Mouse (Mus musculus): ENCODE measurements around the gene Abr. TPM values are rescaled to one million over a fixed set of nuclear protein-coding genes. Genes with fewer than 3 reads are reported as not detected.

The Abr gene
- 98.2 and 98.3 TPM in 2 replicates for polyA plus RNA-seq (2015; fragmentation: Nextera tagmentation; extraction: Ambion mirVana)

DNA sequence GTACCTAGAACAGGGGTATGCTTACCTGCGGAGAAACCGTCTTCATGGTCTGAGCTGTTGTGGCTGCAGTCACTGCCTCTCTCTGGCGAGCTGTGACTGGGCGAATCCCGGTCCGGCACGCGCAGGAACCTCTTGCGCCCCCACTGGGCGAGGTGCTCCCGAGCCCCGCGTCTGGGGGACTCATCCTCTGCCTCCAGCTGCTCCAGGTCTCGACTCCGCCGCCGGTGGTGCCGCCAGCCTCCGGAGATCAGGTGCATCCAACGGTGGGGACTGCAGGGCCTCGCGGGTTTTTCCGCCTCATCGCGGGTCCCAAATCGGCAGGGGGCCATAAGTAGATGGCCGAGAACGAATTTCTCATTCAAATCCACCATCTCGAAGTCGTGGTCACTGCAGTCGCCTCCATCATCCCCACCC lies at the start of gene Abr:
Gene Abr (minus strand): TSS at position 163 of the 414 bp plus-strand sequence.
- no peak for ATAC-seq (ENCODE audit: low FRiP score)
- H3K9me3 ChIP-seq, result no peaks in the 10 kb centered on the region
- H3K4me1 ChIP-seq (replicated peaks), result peaks cover 37% of the 10 kb centered on the region
- no peak within 1 kb of the TSS for H3K27ac ChIP-seq
- peak within 1 kb of the TSS; percentile 77 for H3K9ac ChIP-seq
- peak within 1 kb of the TSS; percentile 63 for H3K4me3 ChIP-seq
- peaks cover 40% of the 10 kb centered on the region for H3K27me3 ChIP-seq
- under 1% methylated on average over 31 of the region's 31 CpGs for WGBS
- peak within 1 kb of the TSS; percentile 100 for H3K4me2 ChIP-seq
- no peaks in the 10 kb centered on the region for H3K36me3 ChIP-seq

DNA sequence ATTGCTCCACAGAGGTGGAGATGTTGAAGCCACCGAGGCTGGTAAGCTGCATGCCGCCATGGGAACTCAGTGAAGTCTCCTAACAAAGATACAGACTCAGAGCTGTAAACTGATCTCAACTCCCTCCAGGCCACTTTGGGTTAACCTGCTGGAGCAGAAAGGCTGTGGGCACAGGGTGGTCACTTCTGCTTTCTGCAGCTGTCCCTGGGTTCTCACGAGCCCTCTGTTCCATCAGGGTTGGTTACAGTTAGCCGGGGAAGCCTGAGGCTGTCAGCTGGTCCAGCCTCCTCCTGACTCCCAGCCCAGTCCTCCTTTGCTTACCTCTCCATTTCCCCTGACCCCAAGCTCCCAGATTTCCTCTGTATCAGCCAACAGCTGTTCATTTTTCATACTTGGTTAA lies 45.7 kb upstream of the Abr start:
- Histone ChIP-seq H3K4me2 (no peak overlapping the region), H3K4me1 (replicated peaks) (peaks cover 19% of the 10 kb centered on the region), H3K9me3 (no peaks in the 10 kb centered on the region), H3K36me3 (no peaks in the 10 kb centered on the region), H3K9ac (no peak overlapping the region), H3K4me3 (no peak overlapping the region), H3K27me3 (peaks cover 95% of the 10 kb centered on the region), H3K27ac (no peak overlapping the region)
- 28% methylated on average over 4 of the region's 4 CpGs for WGBS
- no peak for ATAC-seq (ENCODE audit: low FRiP score)

DNA sequence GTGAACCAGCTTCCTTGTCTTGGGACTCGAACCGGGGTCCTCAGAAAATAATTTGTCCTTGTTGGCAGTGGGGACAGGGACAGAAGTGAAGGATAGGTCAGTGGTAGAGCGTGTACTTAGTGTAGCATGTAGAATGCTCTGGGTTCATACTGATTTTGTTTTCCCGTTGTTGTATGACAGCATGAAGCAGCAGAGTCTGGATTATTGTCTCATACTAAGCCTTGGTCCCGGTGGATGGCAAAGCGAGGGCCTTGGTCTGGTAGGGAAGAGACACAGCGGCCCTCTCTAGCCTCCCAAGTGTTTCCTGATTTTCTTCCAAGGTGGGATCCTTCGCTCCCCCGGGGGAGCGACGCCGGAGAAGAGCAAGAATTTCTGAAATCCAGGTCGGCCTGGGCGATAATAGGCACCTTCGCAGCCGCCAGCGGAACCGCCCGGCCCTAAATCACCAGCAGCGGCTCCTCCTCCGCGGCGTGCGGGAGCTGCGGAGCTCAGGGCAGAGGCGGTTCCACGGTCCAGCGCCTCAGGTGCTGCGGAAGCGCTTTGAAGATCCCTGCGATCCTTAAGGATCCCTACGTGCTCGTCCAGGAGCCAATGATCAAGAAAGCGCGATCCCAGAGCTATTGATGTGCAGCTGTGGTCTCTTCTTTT lies 44.0 kb upstream of the Abr start:
- H3K4me1 ChIP-seq (replicated peaks), result peaks cover 11% of the 10 kb centered on the region
- H3K9ac ChIP-seq, result peak overlapping the region; percentile 71
- peak overlapping the region; percentile 71 for H3K4me2 ChIP-seq
- peaks cover 78% of the 10 kb centered on the region for H3K27me3 ChIP-seq
- no peaks in the 10 kb centered on the region for H3K36me3 ChIP-seq
- H3K27ac ChIP-seq, result no peak overlapping the region
- WGBS, result 8% methylated on average over 35 of the region's 35 CpGs
- peak overlapping the region; percentile 40 for H3K4me3 ChIP-seq
- ATAC-seq (ENCODE audit: low FRiP score), result no peak
- no peaks in the 10 kb centered on the region for H3K9me3 ChIP-seq

GRCm38 (mm10) chr11:76661790-76662468 lies 39.8 kb upstream of the Abr start:
- H3K9me3 ChIP-seq, result no peaks in the 10 kb centered on the region
- no peak for ATAC-seq (ENCODE audit: low FRiP score)
- WGBS, result 85% methylated on average over 7 of the region's 7 CpGs

DNA sequence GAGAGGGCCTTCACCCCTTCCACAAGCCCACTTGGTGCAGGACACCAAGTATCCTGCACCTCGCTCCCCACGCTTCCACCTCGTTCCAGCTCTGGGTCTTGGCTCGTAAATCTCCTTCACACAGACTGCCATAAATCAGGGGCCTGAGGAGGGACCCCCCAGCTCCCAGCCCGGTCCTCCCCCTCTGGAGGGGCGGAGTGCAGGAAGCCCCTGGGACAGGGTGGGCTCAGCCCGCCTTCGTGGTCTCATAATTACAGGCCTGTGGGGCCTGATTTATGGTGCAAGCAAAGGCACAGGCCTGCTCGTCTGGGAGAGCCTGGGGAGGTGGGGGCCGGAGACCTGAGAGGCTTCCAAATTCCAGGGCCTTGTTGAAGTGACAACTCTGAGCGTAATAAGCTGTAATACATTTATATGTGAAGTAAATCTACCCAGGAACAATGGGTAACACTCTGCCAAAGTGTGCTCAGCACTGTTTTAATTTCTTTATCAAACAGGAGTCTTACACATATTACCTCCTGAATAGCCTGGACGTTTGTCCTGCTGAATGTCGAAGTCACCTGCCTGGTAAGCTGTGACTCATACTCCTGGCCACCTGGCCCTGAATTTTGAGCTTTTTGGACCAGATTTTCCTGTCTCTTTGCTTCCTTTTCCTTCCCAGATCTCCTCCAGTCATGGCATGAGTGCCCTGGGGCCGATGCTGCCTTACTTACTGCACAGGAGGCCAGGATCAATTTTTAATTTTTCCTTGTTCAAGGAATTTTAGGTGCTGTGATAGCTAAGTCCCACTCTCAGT lies 37.2 kb upstream of the Abr start:
- Histone ChIP-seq H3K9me3 (no peaks in the 10 kb centered on the region), H3K4me1 (replicated peaks) (0 out of 2 replicates have a peak, but pooled peaks cover 10% of the 10 kb centered on the region), H3K27ac (no peak overlapping the region), H3K36me3 (no peaks in the 10 kb centered on the region), H3K9ac (peak overlapping the region; percentile 51), H3K27me3 (peaks cover 19% of the 10 kb centered on the region; the same call in 1 of the 2 replicates), H3K4me2 (no peak overlapping the region), H3K4me3 (no peak overlapping the region)
- ATAC-seq (ENCODE audit: low FRiP score), result no peak
- 63% methylated on average over 14 of the region's 14 CpGs for WGBS

More at GRCm38 (mm10) chr11:76661790-76662468, 39.8 kb upstream of the Abr start:
- Histone ChIP-seq H3K4me1 (replicated peaks) (peaks cover 21% of the 10 kb centered on the region), H3K4me2 (no peak overlapping the region), H3K4me3 (no peak overlapping the region), H3K27ac (no peak overlapping the region), H3K27me3 (peaks cover 44% of the 10 kb centered on the region), H3K9ac (no peak overlapping the region), H3K36me3 (no peaks in the 10 kb centered on the region)

DNA sequence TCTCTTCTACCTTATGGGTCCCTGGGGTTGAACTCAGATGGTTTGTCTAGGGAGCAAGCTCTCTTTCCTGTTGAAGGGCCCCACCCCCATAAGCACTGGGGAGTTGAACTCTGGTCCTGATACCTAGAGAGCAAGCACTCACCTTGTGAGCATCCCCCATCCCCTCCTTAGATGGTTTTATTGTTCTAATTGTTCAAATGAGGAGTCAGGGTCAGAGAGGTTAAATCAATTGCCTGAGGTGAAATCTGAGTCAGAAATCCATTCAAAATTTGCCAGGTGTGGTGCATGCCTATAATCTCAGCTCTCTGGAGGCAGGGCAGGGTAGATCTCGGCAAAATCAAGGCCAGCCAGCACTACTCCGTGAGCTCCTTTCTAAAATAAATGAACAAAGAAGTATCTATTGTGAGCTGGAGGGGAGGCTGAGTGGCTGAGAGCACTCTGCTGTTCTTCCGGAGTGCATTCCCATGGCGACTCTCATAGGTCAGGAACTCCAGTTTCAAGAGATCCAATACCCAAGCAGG lies 35.4 kb upstream of the Abr start:
- no peak for ATAC-seq (ENCODE audit: low FRiP score)
- WGBS, result 40% methylated on average over 4 of the region's 4 CpGs
- Histone ChIP-seq H3K36me3 (no peaks in the 10 kb centered on the region), H3K9me3 (no peaks in the 10 kb centered on the region), H3K27me3 (0 out of 2 replicates have a peak, but pooled peaks cover 4% of the 10 kb centered on the region), H3K4me1 (replicated peaks) (peaks cover 17% of the 10 kb centered on the region; the same call in 1 of the 2 replicates), H3K4me3 (no peak overlapping the region), H3K9ac (0 out of 2 replicates have a peak overlapping the region, but pooled peaks have one; percentile 19), H3K4me2 (no peak overlapping the region), H3K27ac (no peak overlapping the region)

GRCm38 (mm10) chr11:76655106-76655505 lies 33.0 kb upstream of the Abr start:
- H3K4me1 ChIP-seq (replicated peaks), result peaks cover 18% of the 10 kb centered on the region; the same call in 1 of the 2 replicates
- no peak overlapping the region for H3K27ac ChIP-seq
- no peaks in the 10 kb centered on the region for H3K9me3 ChIP-seq
- no peak for ATAC-seq (ENCODE audit: low FRiP score)
- H3K27me3 ChIP-seq, result 0 out of 2 replicates have a peak, but pooled peaks cover 4% of the 10 kb centered on the region
- H3K4me2 ChIP-seq, result peak overlapping the region; percentile 4; the same call in 1 of the 2 replicates
- H3K4me3 ChIP-seq, result no peak overlapping the region
- no peaks in the 10 kb centered on the region for H3K36me3 ChIP-seq
- WGBS, result 10% methylated on average over 10 of the region's 10 CpGs
- no peak overlapping the region for H3K9ac ChIP-seq

GRCm38 (mm10) chr11:76652838-76653334 lies 30.8 kb upstream of the Abr start:
- Histone ChIP-seq H3K9me3 (no peaks in the 10 kb centered on the region), H3K4me2 (no peak overlapping the region), H3K9ac (no peak overlapping the region), H3K27me3 (no peaks in the 10 kb centered on the region), H3K36me3 (no peaks in the 10 kb centered on the region), H3K4me1 (replicated peaks) (peaks cover 13% of the 10 kb centered on the region; the same call in 1 of the 2 replicates), H3K27ac (peak overlapping the region; percentile 69), H3K4me3 (no peak overlapping the region)
- 48% methylated on average over 3 of the region's 3 CpGs for WGBS
- peak; percentile 68; the same call in 1 of the 2 replicates for ATAC-seq (ENCODE audit: low FRiP score)

DNA sequence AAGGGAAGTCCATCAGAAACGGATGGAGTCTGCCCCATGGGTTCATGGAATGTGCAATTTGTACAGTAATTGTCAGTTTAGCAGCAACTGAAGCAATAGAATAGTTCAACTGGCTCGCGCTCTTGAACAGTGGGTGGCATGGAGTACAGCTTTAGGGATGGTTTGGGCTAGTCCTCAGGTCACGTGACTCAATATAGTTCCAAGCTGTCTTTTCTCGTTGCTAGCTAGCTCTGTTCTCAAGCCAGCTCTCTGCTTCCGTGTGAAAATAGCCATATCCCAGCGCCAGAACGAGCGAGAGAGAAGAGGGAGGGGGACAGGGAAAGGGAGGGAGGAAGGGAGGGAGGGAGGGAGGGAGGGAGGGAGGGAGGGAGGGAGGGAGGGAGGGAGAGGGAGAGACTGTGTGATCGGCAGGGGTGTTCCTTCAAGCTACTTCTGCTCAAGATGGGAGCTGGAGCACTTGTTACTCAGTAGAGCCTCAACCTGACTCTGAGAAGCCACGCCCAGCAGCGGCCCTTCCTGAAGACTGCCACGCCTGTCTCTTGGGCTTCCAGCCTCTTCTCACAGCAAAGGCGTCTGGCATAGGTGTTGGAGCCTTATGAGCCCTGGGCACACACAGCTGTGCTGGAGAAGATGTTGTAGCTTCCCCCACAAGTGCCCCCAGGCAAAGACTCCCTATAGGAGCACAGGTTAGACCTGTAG lies 28.9 kb upstream of the Abr start:
- Histone ChIP-seq H3K4me1 (replicated peaks) (peaks cover 25% of the 10 kb centered on the region), H3K36me3 (no peaks in the 10 kb centered on the region), H3K9ac (no peak overlapping the region), H3K27me3 (no peaks in the 10 kb centered on the region), H3K4me2 (no peak overlapping the region), H3K9me3 (no peaks in the 10 kb centered on the region), H3K27ac (no peak overlapping the region), H3K4me3 (no peak overlapping the region)
- no peak for ATAC-seq (ENCODE audit: low FRiP score)
- WGBS, result 64% methylated on average over 11 of the region's 14 CpGs

- peak; percentile 30; the same call in 1 of the 2 replicates for ATAC-seq (ENCODE audit: low FRiP score)
- Histone ChIP-seq H3K27me3 (no peaks in the 10 kb centered on the region), H3K4me1 (replicated peaks) (peaks cover 41% of the 10 kb centered on the region), H3K27ac (peak overlapping the region; percentile 71), H3K36me3 (no peaks in the 10 kb centered on the region), H3K9me3 (no peaks in the 10 kb centered on the region), H3K4me2 (peak overlapping the region; percentile 41), H3K4me3 (0 out of 2 replicates have a peak overlapping the region, but pooled peaks have one; percentile 4), H3K9ac (peak overlapping the region; percentile 15; the same call in 1 of the 2 replicates)
- 9% methylated on average over 9 of the region's 9 CpGs for WGBS
Measured at GRCm38 (mm10) chr11:76647500-76647899, 25.4 kb upstream of the Abr start.

- peak overlapping the region; percentile 71 for H3K27ac ChIP-seq
- H3K9ac ChIP-seq, result peak overlapping the region; percentile 15; the same call in 1 of the 2 replicates
- no peaks in the 10 kb centered on the region for H3K9me3 ChIP-seq
- H3K4me3 ChIP-seq, result 0 out of 2 replicates have a peak overlapping the region, but pooled peaks have one; percentile 4
- peaks cover 40% of the 10 kb centered on the region for H3K4me1 ChIP-seq (replicated peaks)
- WGBS, result 4% methylated on average over 7 of the region's 7 CpGs
- H3K4me2 ChIP-seq, result peak overlapping the region; percentile 41
- peak; percentile 44 for ATAC-seq (ENCODE audit: low FRiP score)
- H3K36me3 ChIP-seq, result no peaks in the 10 kb centered on the region
- no peaks in the 10 kb centered on the region for H3K27me3 ChIP-seq
Measured at GRCm38 (mm10) chr11:76647062-76647461, 24.9 kb upstream of the Abr start.

All from hindbrain, embryonic 13.5 days (tissue).